Mouse (Mus musculus): Measurements from ENCODE around the gene Olfr608. TPM values are rescaled to one million over a fixed set of nuclear protein-coding genes. Genes with fewer than 3 reads are reported as not detected.
"Not testable (repeated sequence)": the region's sequence is repeated elsewhere in the genome, so short reads cannot be mapped to it uniquely, and the experiment has no call there.

The Olfr608 gene
- polyA plus RNA-seq (2015; fragmentation: Nextera tagmentation; extraction: Ambion mirVana), result not detected in 2 replicates

GRCm38 (mm10) chr7:103469577-103469976 lies at the start of gene Olfr608:
Gene Olfr608, plus strand, starts transcription at chr7:103469877.
- no peak for DNase-seq (ENCODE audit: low spot score)

- no peak for DNase-seq (ENCODE audit: low spot score)
Measured at GRCm38 (mm10) chr7:103445339-103445738, 24.3 kb upstream of the Olfr608 start, which contains the start of gene Olfr605. Gene Olfr605, minus strand, starts transcription at chr7:103445439.

GRCm38 (mm10) chr7:103448746-103449145 lies 20.9 kb upstream of the Olfr608 start, which contains the start of gene Olfr606:
Gene Olfr606, plus strand, starts transcription at chr7:103449046.
- DNase-seq (ENCODE audit: low spot score), result no peak

GRCm38 (mm10) chr7:103460590-103460989 lies 9.1 kb upstream of the Olfr608 start:
- DNase-seq (ENCODE audit: low spot score), result no peak

- DNase-seq (ENCODE audit: low spot score), result not testable (repeated sequence)
Measured at GRCm38 (mm10) chr7:103477106-103477505, 7.4 kb downstream of the Olfr608 start.

- no peak for DNase-seq (ENCODE audit: low spot score)
Measured at GRCm38 (mm10) chr7:103497962-103498361, 28.3 kb downstream of the Olfr608 start, which contains the start of gene Olfr609. Gene Olfr609, minus strand, starts transcription at chr7:103498062.

- no peak for DNase-seq (ENCODE audit: low spot score)
Measured at GRCm38 (mm10) chr7:103512022-103512421, 42.3 kb downstream of the Olfr608 start, which contains the start of gene Olfr610. Gene Olfr610, minus strand, starts transcription at chr7:103512122.

GRCm38 (mm10) chr7:103520746-103521145 lies 51.1 kb downstream of the Olfr608 start, which contains the start of gene Olfr611:
Gene Olfr611, minus strand, starts transcription at chr7:103520846.
- DNase-seq (ENCODE audit: low spot score), result not testable (repeated sequence)

Other genes with a start within 250 kb of the Olfr608 start
- not detected in 2 replicates for gene Usp17ld, start 217.4 kb upstream of the Olfr608 start, polyA plus RNA-seq (2015; fragmentation: Nextera tagmentation; extraction: Ambion mirVana)
- gene Olfr596, start 164.2 kb upstream of the Olfr608 start, polyA plus RNA-seq (2015; fragmentation: Nextera tagmentation; extraction: Ambion mirVana), result not detected in 2 replicates
- not detected in 2 replicates for gene Olfr597, start 153.6 kb upstream of the Olfr608 start, polyA plus RNA-seq (2015; fragmentation: Nextera tagmentation; extraction: Ambion mirVana)
- not detected in 2 replicates for gene Olfr598, start 146.3 kb upstream of the Olfr608 start, polyA plus RNA-seq (2015; fragmentation: Nextera tagmentation; extraction: Ambion mirVana)
- not detected in 2 replicates for gene Olfr599, start 134.0 kb upstream of the Olfr608 start, polyA plus RNA-seq (2015; fragmentation: Nextera tagmentation; extraction: Ambion mirVana)
- gene Olfr600, start 120.2 kb upstream of the Olfr608 start, polyA plus RNA-seq (2015; fragmentation: Nextera tagmentation; extraction: Ambion mirVana), result not detected in 2 replicates
- gene Olfr601, start 107.2 kb upstream of the Olfr608 start, polyA plus RNA-seq (2015; fragmentation: Nextera tagmentation; extraction: Ambion mirVana), result not detected in 2 replicates
- gene Olfr603, start 83.7 kb upstream of the Olfr608 start, polyA plus RNA-seq (2015; fragmentation: Nextera tagmentation; extraction: Ambion mirVana), result not detected in 2 replicates
- gene Usp17lc, start 54.8 kb upstream of the Olfr608 start, polyA plus RNA-seq (2015; fragmentation: Nextera tagmentation; extraction: Ambion mirVana), result not detected in 2 replicates
- gene Olfr605, start 24.4 kb upstream of the Olfr608 start, polyA plus RNA-seq (2015; fragmentation: Nextera tagmentation; extraction: Ambion mirVana), result not detected in 2 replicates
- not detected in 2 replicates for gene Olfr606, start 20.8 kb upstream of the Olfr608 start, polyA plus RNA-seq (2015; fragmentation: Nextera tagmentation; extraction: Ambion mirVana)
- not detected in 2 replicates for gene Olfr607, start 5.7 kb upstream of the Olfr608 start, polyA plus RNA-seq (2015; fragmentation: Nextera tagmentation; extraction: Ambion mirVana)
- not detected in 2 replicates for gene Olfr609, start 28.2 kb downstream of the Olfr608 start, polyA plus RNA-seq (2015; fragmentation: Nextera tagmentation; extraction: Ambion mirVana)
- gene Olfr610, start 42.2 kb downstream of the Olfr608 start, polyA plus RNA-seq (2015; fragmentation: Nextera tagmentation; extraction: Ambion mirVana), result not detected in 2 replicates
- not detected in 2 replicates for gene Olfr611, start 51.0 kb downstream of the Olfr608 start, polyA plus RNA-seq (2015; fragmentation: Nextera tagmentation; extraction: Ambion mirVana)
- not detected in 2 replicates for gene Olfr612, start 72.8 kb downstream of the Olfr608 start, polyA plus RNA-seq (2015; fragmentation: Nextera tagmentation; extraction: Ambion mirVana)
- gene Olfr613, start 78.2 kb downstream of the Olfr608 start, polyA plus RNA-seq (2015; fragmentation: Nextera tagmentation; extraction: Ambion mirVana), result not detected in 2 replicates
- gene Olfr615, start 86.2 kb downstream of the Olfr608 start, polyA plus RNA-seq (2015; fragmentation: Nextera tagmentation; extraction: Ambion mirVana), result not detected in 2 replicates
- gene Olfr616, start 99.3 kb downstream of the Olfr608 start, polyA plus RNA-seq (2015; fragmentation: Nextera tagmentation; extraction: Ambion mirVana), result not detected in 2 replicates
- not detected in 2 replicates for gene Olfr617, start 103.2 kb downstream of the Olfr608 start, polyA plus RNA-seq (2015; fragmentation: Nextera tagmentation; extraction: Ambion mirVana)
- gene Olfr618, start 120.2 kb downstream of the Olfr608 start, polyA plus RNA-seq (2015; fragmentation: Nextera tagmentation; extraction: Ambion mirVana), result not detected in 2 replicates
- not detected in 2 replicates for gene Olfr619, start 130.7 kb downstream of the Olfr608 start, polyA plus RNA-seq (2015; fragmentation: Nextera tagmentation; extraction: Ambion mirVana)
- not detected in 2 replicates for gene Olfr620, start 142.7 kb downstream of the Olfr608 start, polyA plus RNA-seq (2015; fragmentation: Nextera tagmentation; extraction: Ambion mirVana)
- not detected in 2 replicates for gene Olfr622, start 172.8 kb downstream of the Olfr608 start, polyA plus RNA-seq (2015; fragmentation: Nextera tagmentation; extraction: Ambion mirVana)
- gene Olfr623, start 193.8 kb downstream of the Olfr608 start, polyA plus RNA-seq (2015; fragmentation: Nextera tagmentation; extraction: Ambion mirVana), result not detected in 2 replicates
- gene Olfr624, start 201.3 kb downstream of the Olfr608 start, polyA plus RNA-seq (2015; fragmentation: Nextera tagmentation; extraction: Ambion mirVana), result not detected in 2 replicates
- gene Olfr625-ps1, start 212.8 kb downstream of the Olfr608 start, polyA plus RNA-seq (2015; fragmentation: Nextera tagmentation; extraction: Ambion mirVana), result not detected in 2 replicates
- not detected in 2 replicates for gene Olfr243, start 244.8 kb downstream of the Olfr608 start, polyA plus RNA-seq (2015; fragmentation: Nextera tagmentation; extraction: Ambion mirVana)